Mouse (Mus musculus) cerebellum, adult 2 months (tissue): Measurements from ENCODE around the gene Gtf2a2. TPM values are rescaled to one million over a fixed set of nuclear protein-coding genes. Genes with fewer than 3 reads are reported as not detected.

Experiments used
- DNase-seq, 2 experiments: peaks; one replicate each; pipeline ENCODE4 v3.0.0; 2021
- H3K27ac ChIP-seq: fragments of 200-500 bp; 2 replicates; pipeline ENCODE4 v1.5.1; 2012; ENCODE audit warnings: low read length, control low read depth, inconsistent platforms; ENCODE audit not compliant: insufficient read depth
- H3K27me3 ChIP-seq: fragments of 200-500 bp; 2 replicates; pipeline ENCODE4 v1.6.1; 2012; ENCODE audit warnings: inconsistent platforms, mild to moderate bottlenecking, low read length, moderate library complexity; ENCODE audit not compliant: control insufficient read depth, insufficient read depth
- H3K4me1 ChIP-seq: fragments of 200-500 bp; 2 replicates; pipeline ENCODE4 v1.6.1; 2011; ENCODE audit warnings: low read length; ENCODE audit not compliant: control insufficient read depth, insufficient read depth
- H3K4me3 ChIP-seq: fragments of 200-500 bp; replicated peaks from 2 replicates; pipeline ENCODE3; 2011; ENCODE audit warnings: mild to moderate bottlenecking, low read depth, low read length, control low read depth; ENCODE audit not compliant: insufficient read depth
- CTCF ChIP-seq: fragments of 200-500 bp; IDR thresholded peaks from 2 replicates; pipeline ENCODE4 v1.5.1; 2011; ENCODE audit warnings: low read depth, mild to moderate bottlenecking, control low read depth, low read length, moderate library complexity, borderline replicate concordance; ENCODE audit not compliant: insufficient read depth
- POLR2A ChIP-seq: fragments of 200-500 bp; IDR thresholded peaks from 2 replicates; pipeline ENCODE4 v1.6.1; 2011; ENCODE audit warnings: low read length, control low read depth, borderline replicate concordance; ENCODE audit not compliant: insufficient read depth
- WGBS: fragments of 180-500 bp; shearing (Covaris S2); methylation state at CpG from one replicate; pipeline ENCODE4 v1.1.7; 2018; 5-methylcytosine and 5-hydroxymethylcytosine counted together
- polyA plus RNA-seq: library from polyadenylated mRNA; depleted of rRNA; stranded (reverse); fragments of >200 nt; gene quantifications from 2 replicates; pipeline ENCODE4 v1.2.3, GENCODE M21; 2012

Gtf2a2 gene
- polyA plus RNA-seq, 1 experiment, result 89.4 TPM

- Histone ChIP-seq H3K4me1 (no peaks in the 10 kb centered on the region), H3K27ac (no peak overlapping the region), H3K4me3 (no peak overlapping the region), H3K27me3 (no peaks in the 10 kb centered on the region)
- TF ChIP-seq POLR2A (no peak), CTCF (no peak)
- no peak for DNase-seq
Measured at GRCm38 (mm10) chr9:70024648-70025047, 12.3 kb downstream of the Gtf2a2 start.

GRCm38 (mm10) chr9:70025365-70026012 lies 13.1 kb downstream of the Gtf2a2 start:
- no peak for TF ChIP-seq CTCF
- TF ChIP-seq POLR2A, result no peak
- no peak overlapping the region for H3K27ac ChIP-seq
- H3K4me1 ChIP-seq, result no peaks in the 10 kb centered on the region
- WGBS, result 90% methylated on average over 2 of the region's 2 CpGs
- no peak overlapping the region for H3K4me3 ChIP-seq
- DNase-seq, result no peak
- H3K27me3 ChIP-seq, result no peaks in the 10 kb centered on the region

- Histone ChIP-seq H3K27me3 (no peaks in the 10 kb centered on the region), H3K4me3 (no peak overlapping the region), H3K4me1 (no peaks in the 10 kb centered on the region), H3K27ac (no peak overlapping the region)
- no peak for TF ChIP-seq POLR2A
- TF ChIP-seq CTCF, result no peak
- no peak for DNase-seq
- 93% methylated on average over 1 of the region's 1 CpGs for whole genome bisulfite sequencing
Measured at GRCm38 (mm10) chr9:70032167-70032566, 19.8 kb downstream of the Gtf2a2 start.

GRCm38 (mm10) chr9:70033056-70033455 lies 20.7 kb downstream of the Gtf2a2 start:
- no peak for DNase-seq
- WGBS, result 82% methylated on average over 9 of the region's 9 CpGs
- no peaks in the 10 kb centered on the region for H3K27me3 ChIP-seq

GRCm38 (mm10) chr9:70034702-70035101 lies 22.4 kb downstream of the Gtf2a2 start:
- WGBS, result 92% methylated on average over 7 of the region's 7 CpGs
- DNase-seq, result no peak
- TF ChIP-seq CTCF (no peak), POLR2A (no peak)
- no peaks in the 10 kb centered on the region for H3K4me1 ChIP-seq
- no peak overlapping the region for H3K4me3 ChIP-seq
- no peaks in the 10 kb centered on the region for H3K27me3 ChIP-seq
- H3K27ac ChIP-seq, result no peak overlapping the region

More at GRCm38 (mm10) chr9:70033056-70033455, 20.7 kb downstream of the Gtf2a2 start:
- Histone ChIP-seq H3K4me3 (no peak overlapping the region), H3K27ac (no peak overlapping the region), H3K4me1 (no peaks in the 10 kb centered on the region)
- TF ChIP-seq CTCF, result no peak
- TF ChIP-seq POLR2A, result no peak

GRCm38 (mm10) chr9:70036646-70037045 lies 24.3 kb downstream of the Gtf2a2 start:
- Histone ChIP-seq H3K27me3 (no peaks in the 10 kb centered on the region), H3K27ac (no peak overlapping the region), H3K4me1 (no peaks in the 10 kb centered on the region), H3K4me3 (no peak overlapping the region)
- WGBS, result 84% methylated on average over 4 of the region's 4 CpGs
- DNase-seq, result no peak
- TF ChIP-seq POLR2A (no peak), CTCF (no peak)

GRCm38 (mm10) chr9:70037988-70038387 lies 25.6 kb downstream of the Gtf2a2 start, which contains the start of gene Gcnt3:
TSS of gene Gcnt3 (minus strand) at chr9:70038088.
- H3K4me1 ChIP-seq, result no peaks in the 10 kb centered on the region
- no peaks in the 10 kb centered on the region for H3K27me3 ChIP-seq
- TF ChIP-seq CTCF, result no peak
- TF ChIP-seq POLR2A, result no peak
- DNase-seq, result no peak
- WGBS, result 91% methylated on average over 7 of the region's 7 CpGs
- no peak within 1 kb of the TSS for H3K4me3 ChIP-seq
- H3K27ac ChIP-seq, result no peak within 1 kb of the TSS

- H3K27ac ChIP-seq, result no peak overlapping the region
- no peaks in the 10 kb centered on the region for H3K27me3 ChIP-seq
- H3K4me1 ChIP-seq, result no peaks in the 10 kb centered on the region
- H3K4me3 ChIP-seq, result no peak overlapping the region
- TF ChIP-seq CTCF (no peak), POLR2A (no peak)
- 85% methylated on average over 6 of the region's 6 CpGs for WGBS
- no peak for DNase-seq
Measured at GRCm38 (mm10) chr9:70039597-70040385, 27.4 kb downstream of the Gtf2a2 start.
